Mouse (Mus musculus) MN1 (cell line): Measurements from ENCODE around the gene Chmp2a.
A peak's percentile ranks its signal among the peaks of the same experiment; 100 is the strongest.

Experiments used
- DNase-seq: peaks from one replicate; pipeline ENCODE4 v3.0.0-alpha.2; 2016; ENCODE audit warnings: low spot score

The Chmp2a gene

DNA sequence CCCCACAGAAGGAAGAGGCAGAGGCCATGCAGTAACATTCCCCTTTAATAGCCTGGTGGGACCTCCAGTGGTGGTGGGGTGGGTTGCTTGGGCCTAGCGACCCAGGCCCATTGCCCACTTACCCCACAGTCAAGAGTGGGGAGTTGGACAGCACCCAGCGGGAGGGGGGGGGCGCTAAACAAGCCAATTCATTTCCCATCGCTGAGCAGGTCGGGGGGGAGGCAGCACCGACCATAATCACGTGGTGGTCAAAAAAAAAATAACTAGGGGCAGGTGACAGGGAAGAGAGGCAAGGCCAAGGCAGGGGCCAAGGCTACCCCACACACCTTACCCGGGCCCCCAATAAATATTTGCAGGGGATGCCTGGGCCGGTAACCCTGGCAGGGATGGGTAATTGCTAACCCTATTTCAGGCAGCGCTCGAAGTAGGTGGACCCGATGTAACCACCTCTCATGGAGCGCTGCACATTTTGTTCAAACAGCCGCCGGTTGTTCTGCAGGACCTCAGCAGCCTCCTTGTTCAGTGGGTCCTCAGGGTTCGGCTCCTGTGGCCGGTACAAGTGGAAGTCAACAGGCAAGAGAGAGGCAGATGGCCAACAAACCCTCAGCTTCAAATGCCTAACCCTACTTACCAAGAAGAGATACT lies 726 bp upstream of the Chmp2a start:
- DNase-seq = no peak

DNA sequence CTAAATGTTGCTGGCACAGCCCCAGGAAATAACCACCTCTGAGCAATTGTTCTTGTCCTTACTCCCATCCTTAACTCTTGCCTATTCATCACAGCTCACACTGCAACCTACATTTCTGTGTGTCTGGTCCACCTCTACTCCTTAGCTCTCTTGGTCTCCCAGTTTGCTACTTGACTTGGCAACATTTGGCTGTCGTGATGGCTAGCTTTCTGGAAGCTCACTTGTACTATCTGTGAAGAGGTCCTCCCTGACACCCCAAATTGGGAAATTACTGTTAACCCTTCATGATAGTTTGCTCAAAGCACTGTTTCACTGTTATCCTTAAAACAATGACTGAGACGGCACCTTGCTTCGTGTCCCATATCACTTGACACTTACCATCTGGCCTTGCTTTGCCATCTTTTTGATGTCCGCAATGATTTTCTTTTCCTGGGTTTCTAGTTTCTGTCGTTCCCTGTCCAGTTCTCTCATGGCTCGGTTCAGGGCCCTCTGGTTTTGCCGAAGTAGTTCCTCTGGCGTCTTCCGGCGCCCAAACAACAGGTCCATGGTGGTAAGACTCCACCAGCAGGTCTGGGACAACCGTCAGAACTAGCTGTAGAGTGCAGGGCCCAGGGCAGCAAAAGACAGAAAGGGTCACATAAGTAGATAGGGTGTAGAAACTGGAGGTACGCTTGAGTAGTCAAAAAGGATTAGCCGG lies 1.0 kb downstream of the Chmp2a start:
- DNase-seq = no peak

DNA sequence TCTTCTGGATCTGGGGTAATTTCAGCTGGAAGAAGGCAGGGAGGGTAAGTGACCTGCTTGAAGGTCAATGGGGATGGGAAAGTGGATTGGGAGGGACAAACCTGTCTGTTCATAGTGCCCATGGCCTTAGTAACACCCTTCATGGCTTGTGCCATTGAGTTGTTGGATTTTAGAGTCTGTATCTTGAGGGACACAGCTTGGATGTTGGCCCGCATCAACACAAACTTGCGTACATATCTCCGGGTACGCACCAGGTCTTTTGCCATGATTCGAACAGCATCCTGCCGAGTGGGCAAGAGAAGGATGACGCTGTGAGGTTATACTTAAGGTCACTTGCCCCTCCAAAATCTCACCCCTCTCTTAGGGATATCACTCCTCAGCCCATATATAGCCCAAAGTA lies 2.1 kb downstream of the Chmp2a start:
- DNase-seq = no peak

DNA sequence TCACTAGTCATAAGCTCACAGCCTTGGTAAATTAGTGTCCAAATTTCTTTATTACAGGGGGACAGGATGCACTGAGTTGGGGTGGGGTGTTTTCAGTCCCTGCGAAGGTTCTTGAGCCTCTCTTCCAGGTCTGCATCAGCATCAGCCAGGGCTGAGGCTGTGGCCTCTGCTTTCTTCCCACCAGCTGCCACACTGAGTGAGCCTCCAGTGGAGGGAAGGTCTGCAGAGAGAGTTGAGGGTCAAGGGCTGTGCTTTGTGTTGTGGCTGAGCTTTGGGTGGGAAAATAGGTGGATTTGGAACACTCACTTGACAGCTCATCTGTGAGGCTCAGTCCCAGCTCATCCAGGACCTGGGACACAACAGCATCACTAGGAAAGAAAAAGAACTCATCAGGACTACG lies 2.6 kb downstream of the Chmp2a start:
- DNase-seq = no peak

DNA sequence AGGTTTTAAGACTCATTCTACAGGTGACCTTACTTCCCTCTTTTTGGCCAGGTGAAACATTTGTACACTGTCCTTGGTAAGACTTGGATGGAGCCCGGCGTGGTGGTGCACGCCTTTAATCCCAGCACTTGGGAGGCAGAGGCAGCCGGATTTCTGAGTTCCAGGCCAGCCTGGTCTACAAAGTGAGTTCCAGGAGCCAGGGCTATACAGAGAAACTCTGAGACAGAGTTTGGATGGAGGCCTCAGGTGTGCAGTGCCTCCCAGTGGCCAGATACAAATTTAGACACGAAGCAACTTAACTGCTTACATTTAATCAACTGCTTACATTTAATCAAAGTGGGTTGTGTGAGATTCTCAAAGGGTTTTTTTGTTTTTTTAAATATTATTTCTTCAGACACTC lies 3.5 kb downstream of the Chmp2a start:
- DNase-seq = peak; percentile 52

DNA sequence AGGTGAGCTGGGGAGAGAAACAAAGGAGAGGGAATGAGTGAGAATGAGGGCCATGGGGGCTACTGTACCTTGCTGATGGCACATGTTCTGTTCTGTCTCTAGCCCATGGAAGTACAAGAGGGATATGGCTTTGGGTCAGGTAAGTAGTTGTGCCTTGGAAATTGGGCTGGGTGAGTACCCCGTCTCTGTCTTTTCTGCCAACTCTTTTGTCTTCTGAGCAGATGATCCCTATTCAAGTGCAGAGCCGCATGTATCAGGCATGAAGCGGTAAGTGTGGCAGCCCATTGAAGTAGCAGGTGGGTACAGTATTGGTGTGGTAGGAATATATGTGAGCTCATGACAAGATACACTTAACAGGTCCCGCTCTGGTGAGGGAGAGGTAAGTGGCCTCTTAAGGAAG lies 5.6 kb downstream of the Chmp2a start:
- DNase-seq = no peak

DNA sequence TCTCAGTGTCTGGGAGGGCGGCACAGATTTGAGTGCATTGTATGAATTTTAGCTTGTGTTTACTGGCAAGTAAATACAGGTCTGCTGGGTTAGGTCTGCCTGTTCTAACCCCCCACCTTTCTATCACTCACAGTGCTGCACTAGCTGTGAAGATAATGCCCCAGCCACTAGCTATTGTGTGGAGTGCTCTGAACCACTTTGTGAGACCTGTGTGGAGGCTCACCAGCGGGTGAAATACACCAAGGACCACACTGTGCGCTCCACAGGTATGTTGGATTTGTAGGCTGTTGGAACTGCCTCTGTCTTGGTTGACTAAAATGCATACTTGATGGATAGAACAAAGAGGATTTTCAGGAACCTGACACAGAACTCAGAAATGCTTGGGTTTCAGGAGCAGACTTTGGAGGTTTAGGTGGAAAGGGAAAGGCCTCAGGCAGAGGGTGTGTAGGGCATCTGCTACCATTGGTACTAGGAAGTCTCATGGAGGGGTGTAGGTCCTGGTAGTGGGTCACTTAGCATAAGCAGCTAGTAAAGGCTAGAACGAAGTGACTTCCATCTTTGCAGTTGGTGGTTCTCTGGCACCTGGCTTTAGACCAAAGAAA lies 9.0 kb downstream of the Chmp2a start:
- DNase-seq = no peak

DNA sequence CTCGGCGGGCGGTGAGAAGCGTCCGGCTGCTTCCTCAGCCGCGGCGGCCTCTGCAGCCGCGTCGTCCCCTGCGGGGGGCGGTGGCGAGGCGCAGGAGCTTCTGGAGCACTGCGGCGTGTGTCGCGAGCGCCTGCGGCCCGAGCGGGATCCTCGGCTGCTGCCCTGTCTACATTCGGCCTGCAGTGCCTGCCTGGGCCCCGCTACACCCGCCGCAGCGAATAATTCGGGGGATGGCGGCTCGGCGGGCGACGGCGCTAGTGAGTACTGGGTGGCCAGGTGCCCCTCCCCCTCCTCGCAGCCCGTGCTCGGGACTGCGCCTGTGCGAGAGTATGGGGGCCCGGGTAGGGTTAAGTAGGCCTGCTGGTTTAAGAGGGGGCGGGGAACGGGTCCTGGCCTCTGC lies 9.8 kb downstream of the Chmp2a start:
- DNase-seq = peak; percentile 75

DNA sequence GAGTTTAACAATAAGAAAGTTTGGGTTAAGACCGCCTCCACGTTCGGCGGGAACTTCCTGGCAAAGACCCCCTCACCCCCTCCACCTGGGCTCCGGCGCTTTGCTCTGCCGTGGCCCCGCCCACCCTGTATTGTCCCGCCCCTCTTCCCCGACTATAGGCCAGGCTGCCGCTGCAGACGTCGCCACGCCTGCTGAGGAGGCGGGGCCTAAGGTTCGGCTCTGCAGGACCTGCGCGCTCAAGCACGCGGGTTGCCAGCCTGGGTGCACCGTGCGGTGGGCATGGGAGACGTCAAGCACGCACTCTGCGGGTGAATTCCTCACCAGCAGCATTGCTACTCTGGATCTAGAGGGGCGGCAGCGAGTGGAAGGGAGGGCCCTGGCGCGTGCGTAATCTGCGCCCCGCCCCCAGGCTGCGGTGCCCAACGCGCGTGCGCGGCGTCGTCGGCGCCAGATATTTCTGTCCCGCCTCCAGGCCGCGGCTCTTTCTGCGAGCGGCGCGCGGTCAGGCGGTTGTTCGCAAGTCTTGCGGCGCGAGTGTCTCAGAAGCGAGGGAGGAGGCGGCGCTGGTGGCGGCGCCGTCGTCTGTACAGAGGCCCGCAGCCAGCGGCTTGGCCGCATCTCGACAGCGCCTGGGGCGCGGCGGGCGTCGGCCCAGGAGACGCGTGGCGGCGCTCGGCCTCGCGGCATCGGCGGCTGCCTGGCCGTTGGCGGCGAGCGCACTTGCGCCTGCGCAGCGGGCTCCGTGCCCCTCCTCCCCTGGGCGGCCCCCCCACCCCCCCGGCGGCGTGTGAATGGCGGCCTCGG lies 10.5 kb downstream of the Chmp2a start:
- peak; percentile 89 for DNase-seq

DNA sequence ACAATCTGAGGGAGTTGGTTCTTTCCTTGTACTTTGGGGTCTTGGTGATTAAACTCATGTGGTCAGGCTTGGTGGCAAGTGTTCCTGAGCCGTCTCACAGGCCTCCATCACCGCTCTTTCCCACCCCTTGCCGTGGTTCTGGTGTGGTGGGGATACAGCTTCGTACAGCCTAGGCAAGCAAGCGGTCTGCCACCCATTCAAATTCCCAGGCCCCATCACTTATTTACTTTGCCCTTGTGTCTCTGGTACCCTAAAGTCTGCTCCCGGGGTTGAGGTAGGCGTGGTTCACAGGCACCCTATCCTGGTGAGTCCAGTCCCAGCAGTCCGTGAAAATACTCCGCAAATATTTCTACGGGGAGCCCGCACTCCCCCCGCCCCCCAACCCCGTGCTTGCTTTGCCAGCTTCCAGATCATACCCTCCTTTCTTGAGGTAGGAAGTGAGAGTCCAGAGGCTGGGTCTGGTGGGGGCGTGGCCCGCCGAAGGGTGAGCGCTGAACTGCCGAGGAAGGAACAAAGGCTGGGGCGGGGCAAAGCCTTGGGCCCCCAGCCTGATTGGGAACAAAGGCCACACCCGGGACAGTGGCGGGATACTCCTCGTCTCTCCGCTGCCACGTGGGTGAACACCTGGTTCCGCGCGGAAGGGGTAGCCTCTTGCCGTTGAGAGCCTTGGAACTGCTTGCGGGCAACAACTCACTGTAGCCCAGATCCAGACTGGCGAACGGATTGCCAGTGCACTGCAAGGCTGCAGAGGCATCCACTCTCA lies 11.7 kb downstream of the Chmp2a start:
- peak; percentile 83 for DNase-seq

DNA sequence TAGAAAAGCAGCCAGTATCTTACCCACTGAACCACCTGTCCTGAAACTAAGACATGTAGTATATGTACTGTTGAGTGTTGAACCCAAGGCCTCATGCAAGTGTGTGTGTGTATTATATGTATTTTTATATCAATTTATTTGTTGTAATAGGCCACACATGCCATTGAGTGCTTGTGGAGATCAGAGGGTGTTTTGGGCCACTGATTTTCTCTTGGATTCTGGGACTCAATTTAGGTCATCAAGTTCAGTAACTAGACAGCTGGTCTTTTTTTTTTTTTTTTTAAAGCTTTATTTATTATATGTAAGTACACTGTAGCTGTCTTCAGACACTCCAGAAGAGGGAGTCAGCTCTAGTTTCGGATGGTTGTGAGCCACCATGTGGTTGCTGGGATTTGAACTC lies 19.4 kb downstream of the Chmp2a start:
- DNase-seq = no peak

DNA sequence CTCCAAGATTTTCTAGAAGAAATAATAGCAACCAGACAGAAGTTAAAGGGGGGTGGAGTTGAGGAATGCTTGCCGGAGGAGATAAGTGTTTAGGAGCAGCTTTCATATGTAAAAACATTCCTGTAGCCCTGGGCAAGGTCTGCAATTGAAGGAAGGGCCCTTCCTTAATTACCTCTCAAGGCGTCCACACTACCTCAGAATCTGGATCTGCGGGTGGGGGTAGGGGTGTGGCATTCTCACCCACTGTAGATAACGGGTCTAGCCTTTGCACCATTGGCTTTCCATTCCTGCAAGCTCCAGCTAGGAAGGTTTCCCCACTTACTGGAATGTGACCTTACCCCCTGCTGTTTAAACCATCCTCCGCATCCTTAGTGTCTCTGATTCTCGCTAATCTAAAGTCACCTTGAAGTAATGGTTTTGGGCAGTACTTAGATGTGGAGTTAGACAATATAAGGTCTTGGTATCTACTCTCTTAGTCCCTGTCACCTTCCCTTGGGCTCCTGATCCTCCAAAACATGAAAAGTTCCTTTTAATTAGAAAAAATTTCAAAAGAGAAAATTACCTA lies 20.2 kb downstream of the Chmp2a start:
- no peak for DNase-seq

DNA sequence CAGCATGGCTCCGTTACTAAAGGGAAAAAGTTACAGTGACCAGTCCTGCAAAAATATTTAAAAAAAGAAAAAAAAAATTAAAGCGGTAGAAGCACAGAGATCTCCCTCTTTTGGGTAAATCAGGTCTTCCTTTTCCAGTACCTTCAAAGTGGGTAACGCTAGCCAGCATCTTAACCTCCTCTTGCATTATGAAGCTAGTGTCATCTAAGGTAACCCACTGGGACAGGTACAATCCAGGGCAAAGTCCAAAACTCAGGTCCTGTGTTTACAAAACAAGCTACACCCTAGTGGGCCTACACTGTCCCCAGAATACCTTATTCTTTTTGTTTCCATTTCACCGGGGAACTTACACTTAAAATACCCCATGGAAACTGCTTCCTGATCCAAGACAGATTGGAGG lies 20.9 kb downstream of the Chmp2a start:
- no peak for DNase-seq

DNA sequence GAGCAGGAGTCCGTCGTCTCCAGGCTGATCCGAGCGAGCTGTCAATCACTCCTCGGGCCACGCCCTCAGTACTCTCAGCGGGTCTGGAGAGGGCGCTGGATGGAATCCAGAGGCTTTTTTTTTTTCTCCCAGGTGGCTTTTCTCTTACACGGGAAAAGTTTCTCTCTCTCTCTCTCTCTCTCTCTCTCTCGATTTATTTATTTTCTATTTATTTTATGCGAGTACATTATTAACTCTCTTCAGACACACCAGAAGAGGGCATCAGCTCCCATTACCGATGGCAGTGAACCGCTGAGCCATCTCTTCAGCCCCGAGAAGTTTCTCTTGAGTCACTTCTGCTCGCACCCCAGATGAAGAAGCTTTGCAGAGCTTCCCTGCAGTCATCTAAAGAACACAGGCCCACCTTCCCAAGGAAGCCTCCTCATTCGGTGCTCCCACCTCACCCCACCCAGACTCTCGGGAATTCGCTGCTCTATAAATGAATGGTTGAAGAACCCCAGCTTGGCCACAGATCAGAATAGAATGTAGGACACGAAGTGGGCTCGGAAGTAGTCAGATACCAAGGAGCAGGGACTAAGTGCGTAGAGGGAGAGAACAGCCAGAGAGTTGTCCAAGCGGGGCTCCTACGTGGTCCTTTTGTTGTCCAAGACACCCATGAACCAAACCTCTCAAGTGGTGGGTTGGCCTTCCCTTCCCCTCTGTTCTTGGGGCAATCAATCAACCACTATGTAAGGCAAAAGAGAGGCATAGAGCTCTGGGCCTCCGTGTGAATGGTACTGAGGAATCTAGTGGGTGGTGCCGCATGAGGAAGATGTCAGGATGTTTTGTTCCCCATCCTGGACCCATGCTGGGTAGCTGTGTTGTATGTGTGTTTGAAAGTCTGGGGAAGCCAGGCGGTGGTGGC lies 24.4 kb downstream of the Chmp2a start, which contains the start of gene Zbtb45:
Gene Zbtb45, minus strand, starts transcription at position 30 of the 904 bp plus-strand sequence.
- DNase-seq = no peak

DNA sequence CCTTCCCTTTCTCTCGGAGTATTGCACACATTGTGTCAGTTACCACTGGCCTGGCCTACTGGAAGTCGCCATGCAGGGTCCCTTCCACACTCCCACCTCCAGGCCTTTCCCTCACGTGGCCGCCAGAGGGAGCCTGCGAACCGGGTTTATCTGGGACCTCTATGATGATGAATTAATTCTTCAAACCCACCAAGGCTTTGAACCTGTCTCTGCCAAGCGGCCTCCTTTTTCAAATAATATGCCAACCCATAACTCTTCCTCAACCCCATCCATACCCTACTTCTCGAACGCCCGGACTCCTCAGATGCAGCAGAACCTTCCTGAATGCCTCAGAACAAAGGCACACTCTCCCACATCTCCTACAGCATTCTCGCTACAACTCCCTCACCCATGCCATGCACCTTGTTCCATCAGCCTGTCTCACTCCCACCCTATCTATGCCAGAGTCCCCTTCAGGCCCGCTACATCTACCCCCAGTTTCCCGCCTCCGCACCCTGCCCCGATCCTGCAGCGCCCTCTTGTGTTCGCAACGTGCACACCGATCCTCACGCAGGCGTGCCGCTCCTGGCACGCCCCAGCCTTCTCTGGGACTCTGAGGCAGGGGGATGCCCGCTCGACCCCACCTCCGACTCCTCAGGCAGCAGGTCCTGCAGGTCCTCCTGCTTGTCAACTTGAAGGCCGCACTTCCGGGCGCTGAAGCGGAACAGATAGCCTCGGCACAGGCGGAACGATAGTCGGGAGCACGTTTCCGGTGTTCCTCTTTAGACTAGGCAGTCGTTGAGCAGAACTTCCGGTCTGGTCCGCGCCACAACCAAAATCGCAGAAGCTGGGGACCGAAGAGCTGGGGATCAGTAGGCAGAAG lies 25.2 kb downstream of the Chmp2a start:
- peak; percentile 94 for DNase-seq

DNA sequence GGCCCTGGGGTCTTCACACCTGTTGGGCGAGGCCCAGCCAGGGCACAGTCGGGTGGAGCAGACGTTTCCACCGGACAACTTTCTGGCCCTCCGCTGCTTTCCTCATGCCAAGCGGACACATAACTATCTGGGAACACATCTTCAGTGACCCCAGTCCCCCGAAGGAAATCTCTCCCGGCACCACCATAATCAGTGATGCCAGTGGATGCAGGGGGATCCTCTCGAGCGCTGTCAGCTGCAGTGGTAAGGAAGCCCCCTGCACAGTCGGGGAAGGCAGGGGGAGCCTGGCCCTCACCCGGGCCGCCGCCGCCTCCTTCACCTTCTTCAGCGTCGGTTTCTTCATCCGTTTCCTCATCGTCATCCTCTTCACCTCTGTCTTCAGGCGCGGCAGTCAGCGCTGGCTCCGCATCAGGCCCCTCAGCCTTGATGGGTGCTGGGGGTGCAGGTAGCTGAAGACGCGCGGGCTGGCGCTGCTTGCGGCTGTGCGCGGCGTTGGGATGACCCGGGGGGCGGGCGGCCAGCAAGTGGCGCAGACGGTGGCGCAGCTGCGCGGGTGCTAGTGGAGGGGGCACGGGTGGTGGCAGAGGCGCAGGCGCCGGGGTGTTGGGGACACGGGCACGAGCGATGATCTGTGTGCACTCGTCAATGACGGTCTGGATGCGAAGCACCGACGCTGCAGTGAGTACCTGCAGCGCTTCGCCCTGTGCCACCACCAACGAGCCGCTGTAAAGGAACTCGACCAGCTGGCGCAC lies 27.1 kb downstream of the Chmp2a start:
- no peak for DNase-seq

DNA sequence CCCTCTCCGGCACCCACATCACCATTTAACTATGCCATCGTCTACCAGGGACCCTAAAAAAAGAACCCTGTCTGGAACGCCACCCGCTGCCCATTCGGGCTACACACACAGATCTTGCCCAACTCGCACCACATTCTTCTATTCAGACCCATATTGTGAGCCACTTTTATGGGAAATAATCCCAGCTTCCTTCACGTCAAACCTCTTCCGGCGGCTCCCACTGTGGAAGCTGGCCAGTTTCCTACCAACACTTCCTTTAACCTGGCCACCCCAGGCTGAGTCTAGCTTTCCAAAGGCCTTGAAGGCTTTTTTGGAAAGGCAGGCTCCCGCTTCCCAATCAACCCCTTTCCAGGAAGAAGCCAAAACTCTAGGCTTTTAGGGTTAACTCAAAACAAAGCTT lies 28.1 kb downstream of the Chmp2a start:
- no peak for DNase-seq

DNA sequence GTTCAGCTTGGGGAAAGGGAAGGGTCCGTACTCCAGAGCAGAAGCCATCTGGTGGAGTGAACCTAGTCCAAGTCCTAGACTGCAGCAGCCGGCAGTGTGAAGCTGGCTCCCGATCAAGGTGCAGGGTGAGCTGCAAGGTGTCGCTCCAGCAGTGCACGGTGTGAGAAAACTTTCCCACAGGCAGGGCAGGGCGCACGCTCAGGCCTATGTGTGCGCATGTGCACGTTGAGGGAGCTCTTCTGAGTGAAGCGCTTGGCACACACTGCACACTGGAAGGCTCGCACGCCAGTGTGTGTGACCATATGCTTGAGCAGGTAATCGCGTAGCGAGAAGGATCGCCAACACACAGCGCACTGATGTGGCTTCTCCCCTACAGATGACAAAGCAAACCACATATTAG lies 28.6 kb downstream of the Chmp2a start:
- DNase-seq = no peak

DNA sequence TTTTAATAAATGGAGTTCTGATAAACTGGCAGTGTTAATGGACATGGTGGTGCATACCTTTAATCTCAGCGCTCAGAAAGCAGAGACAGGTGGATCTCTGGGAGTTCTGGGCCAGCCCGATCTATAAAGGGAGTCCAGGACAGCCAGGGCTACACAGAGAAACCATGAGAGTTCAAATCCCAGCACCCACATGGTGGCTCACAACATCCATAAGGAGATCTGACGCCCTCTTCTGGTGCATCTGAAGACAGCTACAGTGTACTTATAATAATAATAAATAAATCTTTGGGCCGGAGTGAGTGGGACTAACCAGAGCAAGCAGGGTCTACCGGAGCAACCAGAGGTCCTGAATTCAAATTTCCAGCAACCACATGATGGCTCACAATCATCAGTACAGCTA lies 31.2 kb downstream of the Chmp2a start:
- DNase-seq = no peak
